Mouse (Mus musculus): Measurements from ENCODE around the gene Glcci1. TPM values are rescaled to one million over a fixed set of nuclear protein-coding genes. Genes with fewer than 3 reads are reported as not detected.

The Glcci1 gene
- polyA plus RNA-seq, 2 experiments = 1.2 to 1.5 TPM

DNA sequence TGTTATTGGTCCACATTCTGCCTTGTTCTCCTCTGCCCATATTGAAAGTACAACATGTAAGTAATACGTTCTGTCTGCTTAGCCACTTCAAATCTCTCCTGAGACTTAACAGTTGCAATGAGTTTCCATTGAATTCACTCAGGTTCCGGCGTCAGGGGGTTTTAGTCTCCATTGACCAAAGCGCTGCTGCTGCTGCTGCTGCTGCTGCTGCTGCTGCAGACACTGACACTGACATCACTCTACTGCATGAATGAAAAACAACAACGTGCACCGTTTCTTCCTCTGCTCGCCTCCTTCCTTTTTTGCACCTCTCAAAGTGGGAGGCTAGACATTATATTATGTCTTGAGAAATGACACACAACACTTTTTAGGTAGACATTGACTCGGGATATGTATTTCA, 3.0 kb downstream of the Glcci1 start:
- Histone ChIP-seq H3K27ac (no peak overlapping the region), H3K27me3 (ENCODE audit: control insufficient read depth, insufficient read depth, low read length) (no peaks in the 10 kb centered on the region), H3K36me3 (replicated peaks; ENCODE audit: control insufficient read depth, insufficient read depth, low read depth) (no peaks in the 10 kb centered on the region), H3K4me3 (ENCODE audit: insufficient read depth in 1 of 2, low read depth in 2 of 2, low read length in 2 of 2) (no peak overlapping the region), H3K9ac (replicated peaks) (no peak overlapping the region), H3K4me1 (replicated peaks; ENCODE audit: control insufficient read depth in 2 of 2, insufficient read depth in 2 of 2, low read length in 1 of 2) (peaks cover 10 to 13% of the 10 kb centered on the region in 2 experiments), H3K4me2 (ENCODE audit: low read depth) (no peak overlapping the region), H3K9me3 (ENCODE audit: control insufficient read depth, low read length) (no peaks in the 10 kb centered on the region)
- 55% methylated on average over 8 of the region's 8 CpGs for WGBS (ENCODE audit: insufficient replicate concordance)
- no peak for ATAC-seq (ENCODE audit: insufficient read depth)
- TF ChIP-seq CTCF (IDR thresholded peaks at IDR 0.05; ENCODE audit: low read depth) (no peak), EP300 (IDR thresholded peaks at IDR 0.05; ENCODE audit: low read depth) (no peak)
- DNase-seq (ENCODE audit: low read depth in 3 of 3, low spot score in 3 of 3) = no peak

DNA sequence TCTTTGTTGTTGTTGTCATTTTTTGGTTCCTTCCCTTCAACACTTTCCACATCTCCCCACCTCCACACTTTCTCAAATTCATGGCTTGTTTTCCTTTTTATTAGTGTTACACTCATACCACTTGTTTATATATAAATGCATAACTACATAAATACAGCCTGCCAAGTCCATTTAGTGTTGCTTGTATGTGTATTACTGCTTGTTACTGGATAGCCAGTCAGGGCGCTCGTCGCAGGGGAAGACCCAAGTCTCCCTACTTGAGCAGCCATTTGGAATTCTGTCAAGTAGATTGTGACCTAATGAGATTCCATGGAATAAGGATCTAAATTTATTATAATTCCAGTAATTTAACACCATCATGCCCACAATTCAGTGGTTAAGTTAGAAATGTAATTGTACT, 10.3 kb downstream of the Glcci1 start:
- no peak overlapping the region for H3K9ac ChIP-seq (replicated peaks)
- H3K27me3 ChIP-seq (ENCODE audit: control insufficient read depth, insufficient read depth, low read length) = no peaks in the 10 kb centered on the region
- H3K27ac ChIP-seq = no peak overlapping the region
- ATAC-seq (ENCODE audit: insufficient read depth) = no peak
- no peaks in the 10 kb centered on the region for H3K9me3 ChIP-seq (ENCODE audit: control insufficient read depth, low read length)
- TF ChIP-seq EP300 (IDR thresholded peaks at IDR 0.05; ENCODE audit: low read depth) = no peak
- no peak for TF ChIP-seq CTCF (IDR thresholded peaks at IDR 0.05; ENCODE audit: low read depth)
- H3K36me3 ChIP-seq (replicated peaks; ENCODE audit: control insufficient read depth, insufficient read depth, low read depth) = no peaks in the 10 kb centered on the region
- DNase-seq (ENCODE audit: low read depth in 3 of 3, low spot score in 3 of 3) = no peak
- no peak overlapping the region for H3K4me2 ChIP-seq (ENCODE audit: low read depth)
- peaks cover 0 to 1% of the 10 kb centered on the region in 2 experiments; a peak in 1 of 4 replicates for H3K4me1 ChIP-seq (replicated peaks; ENCODE audit: control insufficient read depth in 2 of 2, insufficient read depth in 2 of 2, low read length in 1 of 2)
- 94% methylated on average over 3 of the region's 3 CpGs for WGBS (ENCODE audit: insufficient replicate concordance)
- H3K4me3 ChIP-seq (ENCODE audit: insufficient read depth in 1 of 2, low read depth in 2 of 2, low read length in 2 of 2) = no peak overlapping the region

DNA sequence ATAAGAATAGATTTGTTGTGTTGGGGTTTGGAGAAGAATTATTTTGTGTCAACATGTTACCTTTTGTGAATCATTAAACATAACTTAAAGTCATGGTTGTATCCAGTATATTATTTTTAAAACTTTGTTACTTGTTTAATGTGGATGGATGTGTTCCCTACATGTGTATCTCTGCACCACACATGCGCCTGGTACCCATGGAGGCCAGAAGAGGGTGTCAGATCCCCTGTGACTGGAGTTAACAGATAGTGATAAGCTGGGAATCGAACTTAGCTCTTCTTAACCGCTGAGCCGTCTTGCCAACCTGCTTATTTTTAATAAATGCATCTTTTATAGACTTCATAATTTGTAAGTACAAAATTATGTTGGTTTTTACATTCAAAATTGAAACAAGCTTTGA, 11.8 kb downstream of the Glcci1 start:
- no peaks in the 10 kb centered on the region for H3K9me3 ChIP-seq (ENCODE audit: control insufficient read depth, low read length)
- H3K36me3 ChIP-seq (replicated peaks; ENCODE audit: control insufficient read depth, insufficient read depth, low read depth) = no peaks in the 10 kb centered on the region
- H3K4me2 ChIP-seq (ENCODE audit: low read depth) = no peak overlapping the region
- no peak overlapping the region for H3K9ac ChIP-seq (replicated peaks)
- no peak for ATAC-seq (ENCODE audit: insufficient read depth)
- TF ChIP-seq EP300 (IDR thresholded peaks at IDR 0.05; ENCODE audit: low read depth) (no peak), CTCF (IDR thresholded peaks at IDR 0.05; ENCODE audit: low read depth) (no peak)
- no peak overlapping the region for H3K4me3 ChIP-seq (ENCODE audit: insufficient read depth in 1 of 2, low read depth in 2 of 2, low read length in 2 of 2)
- peaks cover 0 to 1% of the 10 kb centered on the region in 2 experiments; a peak in 1 of 4 replicates for H3K4me1 ChIP-seq (replicated peaks; ENCODE audit: control insufficient read depth in 2 of 2, insufficient read depth in 2 of 2, low read length in 1 of 2)
- no peak for DNase-seq (ENCODE audit: low read depth in 3 of 3, low spot score in 3 of 3)
- H3K27me3 ChIP-seq (ENCODE audit: control insufficient read depth, insufficient read depth, low read length) = no peaks in the 10 kb centered on the region
- 72% methylated on average over 4 of the region's 4 CpGs for WGBS (ENCODE audit: insufficient replicate concordance)
- H3K27ac ChIP-seq = no peak overlapping the region

DNA sequence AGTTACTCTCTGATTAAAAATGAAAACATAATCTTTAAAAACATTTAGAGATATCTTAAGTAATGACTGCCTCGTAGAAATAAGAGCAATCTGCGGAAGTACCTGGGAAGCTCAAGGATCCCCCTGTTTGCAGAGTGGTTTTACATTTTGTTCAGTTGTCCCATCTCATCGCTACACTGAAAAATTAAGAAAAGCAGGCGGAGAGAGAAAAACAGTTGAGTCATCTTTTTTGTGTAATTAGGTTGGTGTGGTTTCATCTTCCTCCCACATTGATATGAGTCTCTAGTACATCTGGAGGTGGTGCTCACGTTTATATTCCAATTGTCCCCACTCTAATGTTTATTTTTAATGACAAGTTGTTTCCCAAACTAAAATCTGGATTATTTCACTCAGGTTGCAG, 15.3 kb downstream of the Glcci1 start:
- Histone ChIP-seq H3K4me3 (ENCODE audit: insufficient read depth in 1 of 2, low read depth in 2 of 2, low read length in 2 of 2) (no peak overlapping the region), H3K4me1 (replicated peaks; ENCODE audit: control insufficient read depth in 2 of 2, insufficient read depth in 2 of 2, low read length in 1 of 2) (peaks cover 0 to 1% of the 10 kb centered on the region in 2 experiments; a peak in 1 of 4 replicates), H3K27me3 (ENCODE audit: control insufficient read depth, insufficient read depth, low read length) (no peaks in the 10 kb centered on the region), H3K9me3 (ENCODE audit: control insufficient read depth, low read length) (no peaks in the 10 kb centered on the region), H3K9ac (replicated peaks) (no peak overlapping the region), H3K27ac (no peak overlapping the region), H3K36me3 (replicated peaks; ENCODE audit: control insufficient read depth, insufficient read depth, low read depth) (no peaks in the 10 kb centered on the region), H3K4me2 (ENCODE audit: low read depth) (no peak overlapping the region)
- DNase-seq (ENCODE audit: low read depth in 3 of 3, low spot score in 3 of 3) (no peak), ATAC-seq (ENCODE audit: insufficient read depth) (no peak)
- WGBS (ENCODE audit: insufficient replicate concordance) = 62% methylated on average over 5 of the region's 5 CpGs
- TF ChIP-seq EP300 (IDR thresholded peaks at IDR 0.05; ENCODE audit: low read depth) (no peak), CTCF (IDR thresholded peaks at IDR 0.05; ENCODE audit: low read depth) (no peak)

DNA sequence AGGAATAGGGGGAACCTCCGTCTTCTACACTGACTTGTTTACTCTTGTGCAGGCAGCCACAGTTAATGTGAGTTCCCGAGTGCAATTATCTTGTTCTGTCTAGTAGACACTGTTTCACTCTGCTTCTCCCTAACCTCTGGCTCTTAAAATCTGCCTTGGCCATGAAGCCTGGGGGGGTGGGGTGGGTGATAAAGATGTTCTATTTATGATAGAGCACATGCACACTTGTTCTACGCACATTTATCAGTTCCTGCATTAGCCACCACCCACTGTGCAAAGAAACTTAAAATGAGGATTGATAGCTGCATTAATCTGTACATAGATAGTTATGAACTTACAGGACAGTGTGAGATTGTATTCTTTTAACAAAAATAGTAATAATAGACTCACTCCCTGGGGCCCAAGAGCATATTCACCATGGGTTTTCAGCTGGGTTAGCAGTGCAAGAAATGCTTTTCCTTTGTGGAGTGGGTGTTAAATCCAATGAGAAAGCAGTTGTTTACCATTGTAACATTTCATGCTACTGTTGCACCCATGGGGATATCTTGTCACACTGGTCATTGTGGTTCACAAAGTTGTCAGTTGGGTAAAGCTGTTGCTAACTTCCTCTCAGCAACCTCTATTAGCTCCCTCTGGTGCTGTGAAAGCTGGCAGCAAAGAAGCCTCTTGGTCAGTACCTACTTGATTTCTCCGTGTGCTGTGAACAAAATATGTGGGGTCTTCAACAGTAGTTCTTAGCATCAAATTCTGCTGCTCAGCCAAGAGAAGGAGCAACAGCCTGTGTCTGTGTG, 21.9 kb downstream of the Glcci1 start:
- Histone ChIP-seq H3K36me3 (replicated peaks; ENCODE audit: control insufficient read depth, insufficient read depth, low read depth) (no peaks in the 10 kb centered on the region), H3K27ac (peak overlapping the region; percentile 72), H3K4me2 (ENCODE audit: low read depth) (peak overlapping the region; percentile 65), H3K9ac (replicated peaks) (peak overlapping the region; percentile 36; the same call in 1 of the 2 replicates), H3K4me3 (ENCODE audit: insufficient read depth in 1 of 2, low read depth in 2 of 2, low read length in 2 of 2) (no peak overlapping the region), H3K9me3 (ENCODE audit: control insufficient read depth, low read length) (no peaks in the 10 kb centered on the region), H3K27me3 (ENCODE audit: control insufficient read depth, insufficient read depth, low read length) (no peaks in the 10 kb centered on the region), H3K4me1 (replicated peaks; ENCODE audit: control insufficient read depth in 2 of 2, insufficient read depth in 2 of 2, low read length in 1 of 2) (peaks cover 14 to 18% of the 10 kb centered on the region in 2 experiments)
- WGBS (ENCODE audit: insufficient replicate concordance) = 24% methylated on average over 4 of the region's 4 CpGs
- DNase-seq (ENCODE audit: low read depth in 3 of 3, low spot score in 3 of 3) = peak; percentile 51 to 61 (median 55)
- TF ChIP-seq EP300 (IDR thresholded peaks at IDR 0.05; ENCODE audit: low read depth) (peak; percentile 89), CTCF (IDR thresholded peaks at IDR 0.05; ENCODE audit: low read depth) (no peak)
- peak; percentile 98 for ATAC-seq (ENCODE audit: insufficient read depth)
